Mouse (Mus musculus) heart, embryonic 14.5 days (tissue): ENCODE measurements at regions not wholly inside any gene's neighbourhood (a gene's known extent, or its start where the extent isn't known, plus 50 kb on each side); places are given as distances from the start of the nearest gene placed in this dataset.
"Not testable (repeated sequence)": the region's sequence is repeated elsewhere in the genome, so short reads cannot be mapped to it uniquely, and the experiment has no call there.

ENCODE experiments used
- ATAC-seq: fragments of 200-750 bp; cut with Nextera tagmentation; 2 replicates; pipeline ENCODE4 v1.8.0; 2017; ENCODE audit warnings: low read depth, moderate TSS enrichment; ENCODE audit not compliant: insufficient number of reproducible peaks, insufficient read depth, low FRiP score
- H3K27ac ChIP-seq, 2 experiments: fragments of 200-500 bp in 1 of 2; fragments of 300-500 bp in 1 of 2; sonication (generic) in 1 of 2; replicated peaks in 1 of 2; 2 replicates each; pipeline ENCODE4 v1.5.1; 2012 to 2014; ENCODE audit warnings: low read depth in 2 of 2, low read length in 2 of 2, control low read depth in 1 of 2, mild to moderate bottlenecking in 1 of 2, mixed read lengths in 1 of 2; ENCODE audit not compliant: control insufficient read depth in 1 of 2, insufficient read depth in 1 of 2
- H3K27me3 ChIP-seq: fragments of 300-500 bp; sonication (generic); 2 replicates; pipeline ENCODE4 v1.6.1; 2014; ENCODE audit warnings: mild to moderate bottlenecking, low read length, control low read depth; ENCODE audit not compliant: control insufficient read depth, insufficient read depth
- H3K36me3 ChIP-seq: fragments of 300-500 bp; sonication (generic); 2 replicates; pipeline ENCODE4 v1.6.1; 2014; ENCODE audit warnings: mild to moderate bottlenecking, control low read depth, low read length, mixed read lengths; ENCODE audit not compliant: control insufficient read depth, insufficient read depth
- H3K4me1 ChIP-seq, 2 experiments: fragments of 200-500 bp in 1 of 2; fragments of 300-500 bp in 1 of 2; sonication (generic) in 1 of 2; 2 replicates each; pipeline ENCODE4 v1.6.1; 2012 to 2014; ENCODE audit warnings: low read length in 2 of 2, control low read depth in 1 of 2, mixed read lengths in 1 of 2; ENCODE audit not compliant: control insufficient read depth in 2 of 2, insufficient read depth in 2 of 2
- H3K4me2 ChIP-seq: fragments of 300-500 bp; sonication (generic); 2 replicates; pipeline ENCODE4 v1.6.1; 2014; ENCODE audit warnings: mild to moderate bottlenecking, low read length
- H3K4me3 ChIP-seq, 2 experiments: fragments of 200-500 bp in 1 of 2; fragments of 300-500 bp in 1 of 2; sonication (generic) in 1 of 2; 2 replicates each; pipeline ENCODE4 v1.5.1; 2012 to 2014; ENCODE audit warnings: low read length in 2 of 2, mild to moderate bottlenecking in 2 of 2, control low read depth in 1 of 2, low read depth in 1 of 2, moderate library complexity in 1 of 2; ENCODE audit not compliant: control insufficient read depth in 1 of 2, insufficient read depth in 1 of 2
- H3K9ac ChIP-seq: fragments of 300-500 bp; sonication (generic); 2 replicates; pipeline ENCODE4 v1.6.1; 2014; ENCODE audit warnings: mild to moderate bottlenecking, low read length
- H3K9me3 ChIP-seq: fragments of 300-500 bp; sonication (generic); 2 replicates; pipeline ENCODE4 v1.6.1; 2016; ENCODE audit warnings: low read length, control low read depth; ENCODE audit not compliant: control insufficient read depth
- WGBS: fragments of 180-500 bp; shearing (Covaris S2); extraction: QIAGEN DNeasy Blood & Tissue Kit; methylation state at CpG from one replicate; pipeline ENCODE4 v1.1.7; 2014; 5-methylcytosine and 5-hydroxymethylcytosine counted together

GRCm38 (mm10) chr3:120335843-120336585, 551.7 kb upstream of the Ptbp2 start:
- 69% methylated on average over 7 of the region's 7 CpGs for WGBS
- ATAC-seq: no peak
- no peak overlapping the region for H3K4me2 ChIP-seq

GRCm38 (mm10) chr3:120307042-120307441, 522.8 kb upstream of the Ptbp2 start:
- not testable (repeated sequence) for ATAC-seq, H3K4me3 ChIP-seq, H3K27ac ChIP-seq, H3K4me2 ChIP-seq, H3K27me3 ChIP-seq, H3K36me3 ChIP-seq, H3K9ac ChIP-seq, H3K9me3 ChIP-seq, H3K4me1 ChIP-seq
- 91% methylated on average over 3 of the region's 3 CpGs for WGBS

More at GRCm38 (mm10) chr3:120335843-120336585, 551.7 kb upstream of the Ptbp2 start:
- no peaks in the 10 kb centered on the region for H3K27me3 ChIP-seq
- no peaks in the 10 kb centered on the region for H3K9me3 ChIP-seq
- no peak overlapping the region for H3K9ac ChIP-seq
- no peak overlapping the region for H3K27ac ChIP-seq
- no peaks in the 10 kb centered on the region for H3K36me3 ChIP-seq
- H3K4me3 ChIP-seq: no peak overlapping the region
- no peaks in the 10 kb centered on the region for H3K4me1 ChIP-seq

GRCm38 (mm10) chr3:120305608-120306007, 521.3 kb upstream of the Ptbp2 start:
- Histone ChIP-seq H3K9me3 (no peaks in the 10 kb centered on the region), H3K4me3 (no peak overlapping the region), H3K27me3 (no peaks in the 10 kb centered on the region), H3K36me3 (no peaks in the 10 kb centered on the region), H3K27ac (no peak overlapping the region), H3K9ac (no peak overlapping the region), H3K4me1 (no peaks in the 10 kb centered on the region), H3K4me2 (no peak overlapping the region)
- ATAC-seq: no peak
- 80% methylated on average over 8 of the region's 8 CpGs for WGBS
